Mouse (Mus musculus): ENCODE data around the gene Uvrag.
A peak's percentile ranks its signal among the peaks of the same experiment; 100 is the strongest.

Gene Uvrag

GRCm38 (mm10) chr7:98893144-98893543 is 247.8 kb downstream of the Uvrag start:
- DNase-seq (ENCODE audit: low read depth, low spot score) = no peak

GRCm38 (mm10) chr7:98889211-98889610 is 251.7 kb downstream of the Uvrag start:
- peak; percentile 18 for DNase-seq (ENCODE audit: low read depth, low spot score)

GRCm38 (mm10) chr7:98888810-98889209 is 252.1 kb downstream of the Uvrag start:
- peak; percentile 40 for DNase-seq (ENCODE audit: low read depth, low spot score)

- peak; percentile 80 for DNase-seq (ENCODE audit: low read depth, low spot score)
Measured at GRCm38 (mm10) chr7:98887811-98888261, 253.1 kb downstream of the Uvrag start.

- DNase-seq (ENCODE audit: low read depth, low spot score) = peak; percentile 65
Measured at GRCm38 (mm10) chr7:98881887-98882286, 259.1 kb downstream of the Uvrag start.

GRCm38 (mm10) chr7:98879176-98879575 is 261.8 kb downstream of the Uvrag start:
- peak; percentile 40 for DNase-seq (ENCODE audit: low read depth, low spot score)

GRCm38 (mm10) chr7:98876119-98876518 is 264.8 kb downstream of the Uvrag start:
- DNase-seq (ENCODE audit: low read depth, low spot score) = no peak

GRCm38 (mm10) chr7:98875390-98875990 is 265.5 kb downstream of the Uvrag start:
- DNase-seq (ENCODE audit: low read depth, low spot score) = peak; percentile 36

- no peak for DNase-seq (ENCODE audit: low read depth, low spot score)
Measured at GRCm38 (mm10) chr7:98874411-98874951, 266.5 kb downstream of the Uvrag start.

- no peak for DNase-seq (ENCODE audit: low read depth, low spot score)
Measured at GRCm38 (mm10) chr7:98873316-98873715, 267.6 kb downstream of the Uvrag start.

GRCm38 (mm10) chr7:98871882-98872281 is 269.1 kb downstream of the Uvrag start:
- no peak for DNase-seq (ENCODE audit: low read depth, low spot score)

- DNase-seq (ENCODE audit: low read depth, low spot score) = no peak
Measured at GRCm38 (mm10) chr7:98870791-98871190, 270.1 kb downstream of the Uvrag start.

- no peak for DNase-seq (ENCODE audit: low read depth, low spot score)
Measured at GRCm38 (mm10) chr7:98869070-98869469, 271.9 kb downstream of the Uvrag start.

- DNase-seq (ENCODE audit: low read depth, low spot score) = no peak
Measured at GRCm38 (mm10) chr7:98867794-98868150, 273.2 kb downstream of the Uvrag start.

- DNase-seq (ENCODE audit: low read depth, low spot score) = peak; percentile 30
Measured at GRCm38 (mm10) chr7:98867053-98867793, 273.7 kb downstream of the Uvrag start.

GRCm38 (mm10) chr7:98863969-98864718 is 276.8 kb downstream of the Uvrag start:
- no peak for DNase-seq (ENCODE audit: low read depth, low spot score)

- no peak for DNase-seq (ENCODE audit: low read depth, low spot score)
Measured at GRCm38 (mm10) chr7:98862994-98863393, 277.9 kb downstream of the Uvrag start.

GRCm38 (mm10) chr7:98861002-98861401 is 279.9 kb downstream of the Uvrag start:
- DNase-seq (ENCODE audit: low read depth, low spot score) = no peak

- DNase-seq (ENCODE audit: low read depth, low spot score) = no peak
Measured at GRCm38 (mm10) chr7:98857094-98857493, 283.8 kb downstream of the Uvrag start.

GRCm38 (mm10) chr7:98856128-98856527 is 284.8 kb downstream of the Uvrag start:
- peak; percentile 55 for DNase-seq (ENCODE audit: low read depth, low spot score)

- DNase-seq (ENCODE audit: low read depth, low spot score) = peak; percentile 66
Measured at GRCm38 (mm10) chr7:98855388-98855787, 285.6 kb downstream of the Uvrag start.

- DNase-seq (ENCODE audit: low read depth, low spot score) = no peak
Measured at GRCm38 (mm10) chr7:98853806-98854205, 287.1 kb downstream of the Uvrag start.
